Mouse (Mus musculus) heart, embryonic 11.5 days (tissue): ENCODE data around the gene Cemip. TPM values are rescaled to one million over a fixed set of nuclear protein-coding genes. Genes with fewer than 3 reads are reported as not detected.
A peak's percentile ranks its signal among the peaks of the same experiment; 100 is the strongest.

Source experiments
- ATAC-seq: fragments of 200-750 bp; cut with Nextera tagmentation; replicated peaks from 2 replicates; pipeline ENCODE4 v1.8.0; 2017; ENCODE audit warnings: moderate library complexity; ENCODE audit not compliant: insufficient number of reproducible peaks, low FRiP score, low TSS enrichment
- H3K27ac ChIP-seq: fragments of 300-500 bp; sonication (generic); 2 replicates; pipeline ENCODE4 v1.5.1; 2014; ENCODE audit warnings: mild to moderate bottlenecking, low read depth, low read length
- H3K27me3 ChIP-seq: fragments of 300-500 bp; sonication (generic); 2 replicates; pipeline ENCODE4 v1.6.1; 2014; ENCODE audit warnings: mild to moderate bottlenecking, low read length, mixed read lengths; ENCODE audit not compliant: control insufficient read depth, insufficient read depth
- H3K36me3 ChIP-seq: fragments of 300-500 bp; sonication (generic); 2 replicates; pipeline ENCODE4 v1.6.1; 2014; ENCODE audit warnings: mild to moderate bottlenecking, low read length, moderate library complexity, mixed read lengths; ENCODE audit not compliant: control insufficient read depth, insufficient read depth
- H3K4me1 ChIP-seq: fragments of 300-500 bp; sonication (generic); 2 replicates; pipeline ENCODE4 v1.6.1; 2014; ENCODE audit warnings: low read length; ENCODE audit not compliant: control insufficient read depth, insufficient read depth
- H3K4me2 ChIP-seq: fragments of 300-500 bp; sonication (generic); 2 replicates; pipeline ENCODE4 v1.6.1; 2014; ENCODE audit warnings: mild to moderate bottlenecking, moderate library complexity
- H3K4me3 ChIP-seq: fragments of 300-500 bp; sonication (generic); 2 replicates; pipeline ENCODE4 v1.5.1; 2014; ENCODE audit warnings: low read depth, low read length
- H3K9ac ChIP-seq: fragments of 300-500 bp; sonication (generic); 2 replicates; pipeline ENCODE4 v1.6.1; 2014; ENCODE audit warnings: mild to moderate bottlenecking, low read depth, low read length, moderate library complexity
- H3K9me3 ChIP-seq: fragments of 300-500 bp; sonication (generic); replicated peaks from 2 replicates; pipeline ENCODE4 v1.6.1; 2016; ENCODE audit warnings: low read length; ENCODE audit not compliant: control insufficient read depth
- WGBS: fragments of 180-500 bp; shearing (Covaris S2); extraction: QIAGEN DNeasy Blood & Tissue Kit; methylation state at CpG from one replicate; pipeline ENCODE4 v1.1.7; 2014; ENCODE audit not compliant: insufficient replicate concordance; 5-methylcytosine and 5-hydroxymethylcytosine counted together
- polyA plus RNA-seq: library from polyadenylated mRNA; unstranded; fragments of >200 nt; fragmentation: Nextera tagmentation; extraction: Ambion mirVana; gene quantifications from 2 replicates; pipeline ENCODE4 v1.2.1, GENCODE M21; 2014

Gene Cemip
- polyA plus RNA-seq, 1 experiment from 2014 or later: 0.82 TPM

- H3K27ac ChIP-seq: peak overlapping the region; percentile 99
- no peaks in the 10 kb centered on the region for H3K36me3 ChIP-seq
- ATAC-seq: no peak
- 88% methylated on average over 6 of the region's 6 CpGs for WGBS
- H3K4me2 ChIP-seq: no peak overlapping the region
- H3K27me3 ChIP-seq: no peaks in the 10 kb centered on the region
- H3K4me3 ChIP-seq: no peak overlapping the region
- no peak overlapping the region for H3K9ac ChIP-seq
- peaks cover 18% of the 10 kb centered on the region for H3K4me1 ChIP-seq
- no peaks in the 10 kb centered on the region for H3K9me3 ChIP-seq
Measured at GRCm38 (mm10) chr7:83886366-83887129, 199.8 kb downstream of the Cemip start.

GRCm38 (mm10) chr7:83885835-83886234 is 200.5 kb downstream of the Cemip start:
- Histone ChIP-seq H3K9me3 (no peaks in the 10 kb centered on the region), H3K9ac (no peak overlapping the region), H3K27me3 (no peaks in the 10 kb centered on the region), H3K4me2 (peak overlapping the region; percentile 93; the same call in 1 of the 2 replicates), H3K4me1 (peaks cover 21% of the 10 kb centered on the region), H3K4me3 (no peak overlapping the region), H3K36me3 (no peaks in the 10 kb centered on the region), H3K27ac (peak overlapping the region; percentile 99)
- ATAC-seq: 0 out of 2 replicates have a peak, but pooled peaks have one; percentile 11
- WGBS: 64% methylated on average over 4 of the region's 4 CpGs

GRCm38 (mm10) chr7:83884921-83885532 is 201.3 kb downstream of the Cemip start:
- 0 out of 2 replicates have a peak, but pooled peaks have one; percentile 24 for ATAC-seq
- Histone ChIP-seq H3K4me1 (peaks cover 24% of the 10 kb centered on the region), H3K9me3 (no peaks in the 10 kb centered on the region), H3K4me2 (peak overlapping the region; percentile 93), H3K27me3 (no peaks in the 10 kb centered on the region), H3K27ac (peak overlapping the region; percentile 99), H3K9ac (peak overlapping the region; percentile 97), H3K36me3 (no peaks in the 10 kb centered on the region), H3K4me3 (peak overlapping the region; percentile 92)
- 34% methylated on average over 6 of the region's 6 CpGs for WGBS

GRCm38 (mm10) chr7:83884021-83884658 is 202.2 kb downstream of the Cemip start, which contains the start of the genes Tlnrd1 and Mesd:
Tlnrd1 (minus strand) TSS chr7:83884305.
Mesd (plus strand) TSS chr7:83884466.
- under 1% methylated on average over 62 of the region's 69 CpGs for WGBS
- Histone ChIP-seq H3K9ac (peak within 1 kb of the TSS; percentile 97), H3K4me2 (peak within 1 kb of the TSS; percentile 93), H3K9me3 (no peaks in the 10 kb centered on the region), H3K4me1 (peaks cover 24% of the 10 kb centered on the region), H3K27ac (peak within 1 kb of the TSS; percentile 99), H3K4me3 (peak within 1 kb of the TSS; percentile 92), H3K27me3 (no peaks in the 10 kb centered on the region), H3K36me3 (no peaks in the 10 kb centered on the region)
- ATAC-seq: peak; percentile 73

- peak overlapping the region; percentile 97 for H3K9ac ChIP-seq
- peak overlapping the region; percentile 93 for H3K4me2 ChIP-seq
- H3K27me3 ChIP-seq: no peaks in the 10 kb centered on the region
- WGBS: under 1% methylated on average over 82 of the region's 91 CpGs
- no peaks in the 10 kb centered on the region for H3K36me3 ChIP-seq
- H3K4me1 ChIP-seq: peaks cover 29% of the 10 kb centered on the region
- H3K4me3 ChIP-seq: peak overlapping the region; percentile 92
- ATAC-seq: peak; percentile 84
- H3K27ac ChIP-seq: peak overlapping the region; percentile 99
- H3K9me3 ChIP-seq: no peaks in the 10 kb centered on the region
Measured at GRCm38 (mm10) chr7:83883276-83884020, 202.9 kb downstream of the Cemip start.

Other genes with a start within 250 kb of the Cemip start
- gene Tlnrd1, start 202.2 kb downstream of the Cemip start, polyA plus RNA-seq: 13.9 and 14.9 TPM in 2 replicates
- gene Mesd, start 202.0 kb downstream of the Cemip start, polyA plus RNA-seq: 73.4 and 87.5 TPM in 2 replicates
- 42.5 and 44.2 TPM in 2 replicates for gene Abhd17c, start 65.4 kb upstream of the Cemip start, polyA plus RNA-seq